Mouse (Mus musculus): ENCODE results near the gene Gas6.
A peak's percentile ranks its signal among the peaks of the same experiment; 100 is the strongest.

Gas6 gene

GRCm38 (mm10) chr8:13493858-13494631, at the start of gene Gas6:
Gas6 (minus strand) TSS chr8:13494490.
- peak; percentile 30 to 41 for DNase-seq

GRCm38 (mm10) chr8:13541526-13541925, 47.2 kb upstream of the Gas6 start:
- no peak for DNase-seq

GRCm38 (mm10) chr8:13540122-13540521, 45.8 kb upstream of the Gas6 start:
- no peak for DNase-seq

- no peak for DNase-seq
Observed at GRCm38 (mm10) chr8:13538821-13539220, 44.5 kb upstream of the Gas6 start.

- no peak for DNase-seq
Observed at GRCm38 (mm10) chr8:13537102-13537501, 42.8 kb upstream of the Gas6 start.

GRCm38 (mm10) chr8:13533123-13533522, 38.8 kb upstream of the Gas6 start:
- no peak for DNase-seq

- DNase-seq, result no peak
Observed at GRCm38 (mm10) chr8:13531602-13532171, 37.4 kb upstream of the Gas6 start.

- no peak for DNase-seq
Observed at GRCm38 (mm10) chr8:13530941-13531340, 36.7 kb upstream of the Gas6 start.

GRCm38 (mm10) chr8:13530401-13530800, 36.1 kb upstream of the Gas6 start:
- DNase-seq, result no peak

- DNase-seq, result no peak
Observed at GRCm38 (mm10) chr8:13529891-13530316, 35.6 kb upstream of the Gas6 start.

- DNase-seq, result no peak
Observed at GRCm38 (mm10) chr8:13529011-13529840, 34.9 kb upstream of the Gas6 start.

- no peak for DNase-seq
Observed at GRCm38 (mm10) chr8:13521392-13521791, 27.1 kb upstream of the Gas6 start.

- DNase-seq, result no peak
Observed at GRCm38 (mm10) chr8:13520349-13520748, 26.1 kb upstream of the Gas6 start.

GRCm38 (mm10) chr8:13519503-13519902, 25.2 kb upstream of the Gas6 start:
- DNase-seq, result no peak

- no peak for DNase-seq
Observed at GRCm38 (mm10) chr8:13517284-13517781, 23.0 kb upstream of the Gas6 start.

GRCm38 (mm10) chr8:13516728-13517127, 22.4 kb upstream of the Gas6 start:
- no peak for DNase-seq

- DNase-seq, result no peak
Observed at GRCm38 (mm10) chr8:13516011-13516442, 21.7 kb upstream of the Gas6 start.

- DNase-seq, result no peak
Observed at GRCm38 (mm10) chr8:13513556-13514370, 19.5 kb upstream of the Gas6 start.

- no peak for DNase-seq
Observed at GRCm38 (mm10) chr8:13512677-13513076, 18.4 kb upstream of the Gas6 start.

GRCm38 (mm10) chr8:13512016-13512415, 17.7 kb upstream of the Gas6 start:
- no peak for DNase-seq

- no peak for DNase-seq
Observed at GRCm38 (mm10) chr8:13507284-13507937, 13.1 kb upstream of the Gas6 start.

- DNase-seq, result no peak
Observed at GRCm38 (mm10) chr8:13506849-13507248, 12.6 kb upstream of the Gas6 start.

Data from B cell, adult 2 months (primary cell).